In the genomic region with DNA sequence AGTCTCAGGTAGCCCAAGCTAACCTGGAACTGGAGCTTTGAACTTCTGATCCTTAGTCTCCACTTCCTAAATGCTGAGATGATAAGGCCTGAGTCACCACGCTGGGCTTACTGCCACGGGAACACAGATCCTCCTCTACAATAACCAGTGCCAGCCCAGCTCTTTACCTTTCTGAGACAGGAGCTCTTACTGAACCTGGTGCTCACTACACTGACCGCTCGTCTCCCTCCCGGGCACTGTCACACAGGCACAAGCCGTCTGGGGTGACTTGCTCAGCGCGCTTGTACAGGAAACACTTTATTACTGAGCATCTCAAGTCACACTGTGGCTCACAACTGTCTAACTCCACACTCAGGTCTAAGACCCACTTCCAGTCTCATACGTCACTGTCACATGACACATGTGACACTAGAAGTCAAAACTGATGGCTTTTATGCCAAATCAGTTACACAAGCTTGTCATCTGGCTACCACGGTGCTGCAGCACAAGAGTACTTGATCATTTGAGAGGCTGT, we compare ENCODE assay signal across 9 mouse cellular contexts. TPM values are rescaled to one million over a fixed set of nuclear protein-coding genes. Genes with fewer than 3 reads are reported as not detected.
DNase-seq lines count a peak whose midpoint lies in the region; ATAC-seq and TF ChIP-seq lines count a peak whose summit lies in the region.
"Had no signal": no experiment of that assay in that cellular context is flagged by ENCODE, and none has a peak within 500 bp of the region (broad histone marks: within the 10 kb centered on the region; RNA-seq: fewer than 3 reads in every experiment).

No protein-coding gene starts in this region.

- no peak overlapping the region for H3K9ac ChIP-seq in heart, postnatal 0 days (replicated peaks; ENCODE audit: low read depth, low read length)
- no peak overlapping the region for H3K9ac ChIP-seq in ES-E14 (ENCODE audit: insufficient read depth, low read depth, low read length, poor library complexity, severe bottlenecking)

- 56% methylated on average over 10 of the region's 10 CpGs for WGBS in heart, postnatal 0 days

- no peak for ATAC-seq in heart, postnatal 0 days (ENCODE audit: insufficient read depth, low read depth)
- ATAC-seq in megakaryocyte, adult 5-6 weeks (ENCODE audit: poor library complexity, severe bottlenecking), result no peak

- H3K4me3 ChIP-seq in heart, postnatal 0 days (ENCODE audit: low read depth, low read length), result no peak overlapping the region
- no peak overlapping the region for H3K4me3 ChIP-seq in ES-E14 (ENCODE audit: insufficient read depth in 1 of 2, low read depth in 1 of 2, low read length in 2 of 2, poor library complexity in 1 of 2, severe bottlenecking in 1 of 2)
- H3K4me3 ChIP-seq in embryonic fibroblast, embryonic 13.5 days (ENCODE audit: insufficient read depth, low read length), result no peak overlapping the region
- H3K4me3 ChIP-seq: myocyte had no signal

- no peaks in the 10 kb centered on the region for H3K27me3 ChIP-seq in heart, postnatal 0 days (ENCODE audit: control insufficient read depth, insufficient read depth, low read length)

- TF ChIP-seq CTCF in heart, postnatal 0 days (IDR thresholded peaks at IDR 0.05; ENCODE audit: low read depth), result no peak
- TF ChIP-seq CTCF in embryonic fibroblast, embryonic 13.5 days (IDR thresholded peaks at IDR 0.05; ENCODE audit: borderline replicate concordance, insufficient read depth, low read length), result no peak

- TF ChIP-seq POLR2A in embryonic fibroblast, embryonic 13.5 days (IDR thresholded peaks at IDR 0.05; ENCODE audit: low read depth, low read length), result no peak

- DNase-seq in heart, postnatal 0 days (ENCODE audit: low spot score), result no peak
- no peak for DNase-seq in heart, postnatal 25 days (ENCODE audit: low spot score)
- DNase-seq in ES-E14 (ENCODE audit: low read depth, low spot score), result no peak
- DNase-seq in naive thymus-derived CD4-positive, alpha-beta T cell, adult 2 months (ENCODE audit: low read depth), result peak; percentile 82
- DNase-seq in cerebellum, adult 8-10 months, result no peak
- no peak for DNase-seq in frontal cortex, postnatal 10 days (ENCODE audit: low spot score in 2 of 2)

- TF ChIP-seq EP300 in heart, postnatal 0 days (IDR thresholded peaks at IDR 0.05; ENCODE audit: low read depth), result no peak

- peak overlapping the region; percentile 37 for H3K27ac ChIP-seq in heart, postnatal 0 days (ENCODE audit: low read depth)
- peak overlapping the region; percentile 38 for H3K27ac ChIP-seq in ES-E14 (ENCODE audit: insufficient read depth, low read depth, low read length, poor library complexity, severe bottlenecking)
- peak overlapping the region; percentile 27; the same call in 1 of the 2 replicates for H3K27ac ChIP-seq in embryonic fibroblast, embryonic 13.5 days (ENCODE audit: insufficient read depth, low read length)

- no peak overlapping the region for H3K4me2 ChIP-seq in heart, postnatal 0 days (ENCODE audit: low read depth, low read length)

- no peaks in the 10 kb centered on the region for H3K9me3 ChIP-seq in heart, postnatal 0 days (replicated peaks; ENCODE audit: control insufficient read depth, low read length)
- H3K9me3 ChIP-seq in ES-E14 (ENCODE audit: control insufficient read depth, insufficient read depth, low read depth, low read length), result no peaks in the 10 kb centered on the region

- peaks cover 80% of the 10 kb centered on the region for H3K36me3 ChIP-seq in heart, postnatal 0 days (replicated peaks; ENCODE audit: control insufficient read depth, insufficient read depth, low read length)
- H3K36me3 ChIP-seq in ES-E14 (ENCODE audit: control insufficient read depth, insufficient read depth, low read length, poor library complexity, severe bottlenecking), result peaks cover 57% of the 10 kb centered on the region

- intact Hi-C loops in heart, postnatal 25 days (cut with DNase I), result loop anchor here (2.0 kb wide), 1 partner anchor 37 kb away; no protein-coding TSS in a partner anchor

- peaks cover 4% of the 10 kb centered on the region; the same call in 1 of the 2 replicates for H3K4me1 ChIP-seq in heart, postnatal 0 days (ENCODE audit: control insufficient read depth, insufficient read depth)
- H3K4me1 ChIP-seq in ES-E14 (ENCODE audit: control insufficient read depth in 2 of 2, insufficient read depth in 2 of 2, low read length in 2 of 2, poor library complexity in 1 of 2), result peaks cover 12 to 19% of the 10 kb centered on the region in 2 experiments
- peaks cover 11% of the 10 kb centered on the region for H3K4me1 ChIP-seq in embryonic fibroblast, embryonic 13.5 days (ENCODE audit: control insufficient read depth, insufficient read depth, low read length)

- in situ Hi-C loops in ES-E14 (cut with MboI; ENCODE audit: low sequenced_read_pairs in 2 of 2, unreplicated experiment in 2 of 2), result no loop called here

TF ChIP-seq in ES-E14, 5 proteins besides CTCF, POLR2A, EP300 and RAD21:
- no peak for TF ChIP-seq MAFK (IDR thresholded peaks at IDR 0.05; ENCODE audit: insufficient read depth, low read depth, low read length)
- TF ChIP-seq ZNF384 (IDR thresholded peaks at IDR 0.05; ENCODE audit: low read depth, low read length), result no peak
- no peak for TF ChIP-seq HCFC1 (IDR thresholded peaks at IDR 0.05; ENCODE audit: borderline replicate concordance, insufficient read depth, low read length)
- TF ChIP-seq CHD2 (IDR thresholded peaks at IDR 0.05; ENCODE audit: low read depth, low read length), result no peak
- no peak for TF ChIP-seq ZC3H11A (IDR thresholded peaks at IDR 0.05; ENCODE audit: borderline replicate concordance, low read depth, low read length)

RNA-seq across cellular contexts. Expression of gene Sae1, which starts 21.4 kb away (rescaled TPM):
- total RNA-seq in heart, postnatal 0 days (2014; rRNA removed; ENCODE audit: low replicate concordance), result 41.7 and 61.2 TPM in 2 replicates
- polyA plus RNA-seq in heart, postnatal 0 days (2015; fragmentation: Nextera tagmentation; extraction: Ambion mirVana), result 101 and 102 TPM in 2 replicates
- total RNA-seq in heart, postnatal 25 days (2021), result 10 to 100 TPM; 35.2 to 37.2 TPM
- total RNA-seq in ES-E14 (2012; rRNA removed), result 163 and 213 TPM in 2 replicates
- 125 and 133 TPM in 2 replicates for polyA plus RNA-seq in embryonic fibroblast, embryonic 13.5 days (2011; ENCODE audit: insufficient read length, low read depth, missing spikeins)
- total RNA-seq in megakaryocyte, adult 5-6 weeks (2015), result 49.1 and 55.1 TPM in 2 replicates
- 267 and 278 TPM in 2 replicates for total RNA-seq in megakaryocyte, adult 5-6 weeks (2017)

RNA-seq across cellular contexts. Expression of gene Zc3h4, which starts 34.5 kb away (rescaled TPM):
- 16.5 and 16.9 TPM in 2 replicates for total RNA-seq in heart, postnatal 0 days (2014; rRNA removed; ENCODE audit: low replicate concordance)
- 4.4 and 5.0 TPM in 2 replicates for polyA plus RNA-seq in heart, postnatal 0 days (2015; fragmentation: Nextera tagmentation; extraction: Ambion mirVana)
- total RNA-seq in heart, postnatal 25 days (2021), result 10 to 100 TPM; 29.0 to 29.9 TPM
- total RNA-seq in ES-E14 (2012; rRNA removed), result 43.7 and 43.9 TPM in 2 replicates
- polyA plus RNA-seq in embryonic fibroblast, embryonic 13.5 days (2011; ENCODE audit: insufficient read length, low read depth, missing spikeins), result 27.0 and 29.4 TPM in 2 replicates
- 25.3 and 28.0 TPM in 2 replicates for total RNA-seq in megakaryocyte, adult 5-6 weeks (2015)
- total RNA-seq in megakaryocyte, adult 5-6 weeks (2017), result 20.6 and 34.0 TPM in 2 replicates

RNA-seq across cellular contexts. Expression of gene Bbc3, which starts 58.0 kb away (rescaled TPM):
- 7.3 and 14.6 TPM in 2 replicates for total RNA-seq in heart, postnatal 0 days (2014; rRNA removed; ENCODE audit: low replicate concordance)
- 5.6 and 6.6 TPM in 2 replicates for polyA plus RNA-seq in heart, postnatal 0 days (2015; fragmentation: Nextera tagmentation; extraction: Ambion mirVana)
- total RNA-seq in heart, postnatal 25 days (2021), result 1 to 10 TPM; 3.7 to 4.7 TPM
- 21.9 and 34.9 TPM in 2 replicates for total RNA-seq in ES-E14 (2012; rRNA removed)
- polyA plus RNA-seq in embryonic fibroblast, embryonic 13.5 days (2011; ENCODE audit: insufficient read length, low read depth, missing spikeins), result 15.8 and 19.9 TPM in 2 replicates
- 1.5 and 3.3 TPM in 2 replicates for total RNA-seq in megakaryocyte, adult 5-6 weeks (2015)
- 1.1 and 3.0 TPM in 2 replicates for total RNA-seq in megakaryocyte, adult 5-6 weeks (2017)
